Mouse (Mus musculus) left cerebral cortex, adult 18-20 months (tissue): ENCODE data around the gene Uhmk1. TPM values are rescaled to one million over a fixed set of nuclear protein-coding genes. Genes with fewer than 3 reads are reported as not detected.

ENCODE experiments used
- total RNA-seq, 2 experiments: library from RNA; stranded (reverse); gene quantifications; 2 replicates each; pipeline ENCODE4 v1.2.3; 2021

Gene Uhmk1
- total RNA-seq, 2 experiments from 2014 or later, result 139 to 148 TPM

Other genes with a start within 250 kb of the Uhmk1 start
- gene Hsd17b7, start 246.2 kb downstream of the Uhmk1 start, total RNA-seq, result 10 to 100 TPM; 14.4 to 17.4 TPM
- gene Ddr2, start 104.6 kb downstream of the Uhmk1 start, total RNA-seq, result 1 to 10 TPM; 7.0 to 7.2 TPM
- 10 to 100 TPM; 60.6 to 69.4 TPM for gene Uap1, start 40.4 kb downstream of the Uhmk1 start, total RNA-seq
- gene Sh2d1b2, start 17.4 kb upstream of the Uhmk1 start, total RNA-seq, result not detected
- under 1 TPM in 1 of 2 experiments, not detected in 1; 0.12 TPM for gene Sh2d1b1, start 61.9 kb upstream of the Uhmk1 start, total RNA-seq
- 1 to 10 TPM; 2.1 to 2.2 TPM for gene Gm7694, start 90.9 kb upstream of the Uhmk1 start, total RNA-seq
- gene Spata46, start 93.4 kb upstream of the Uhmk1 start, total RNA-seq, result not detected